Mouse (Mus musculus): Measurements from ENCODE around the gene Wnt10a. TPM values are rescaled to one million over a fixed set of nuclear protein-coding genes. Genes with fewer than 3 reads are reported as not detected.
"Not testable (repeated sequence)": the region's sequence is repeated elsewhere in the genome, so short reads cannot be mapped to it uniquely, and the experiment has no call there.

Gene Wnt10a
- polyA plus RNA-seq, 1 experiment from 2014 or later, result 0.36 TPM

GRCm38 (mm10) chr1:74815965-74816364 is 24.6 kb downstream of the Wnt10a start:
- 91% methylated on average over 6 of the region's 6 CpGs for WGBS
- not testable (repeated sequence) for H3K36me3 ChIP-seq (ENCODE audit: control insufficient read depth, insufficient read depth, low read length); H3K4me2 ChIP-seq (ENCODE audit: low read length); H3K9ac ChIP-seq (replicated peaks; ENCODE audit: low read length); ATAC-seq (ENCODE audit: low FRiP score, low TSS enrichment); H3K27me3 ChIP-seq (ENCODE audit: control insufficient read depth, insufficient read depth, low read length); DNase-seq; H3K4me3 ChIP-seq (replicated peaks; ENCODE audit: low read depth, low read length); H3K9me3 ChIP-seq (ENCODE audit: control insufficient read depth, low read length); H3K27ac ChIP-seq (replicated peaks; ENCODE audit: low read depth, low read length)
- H3K4me1 ChIP-seq (ENCODE audit: control insufficient read depth, insufficient read depth, low read length), result peaks cover 13% of the 10 kb centered on the region; the same call in 1 of the 2 replicates

DNA sequence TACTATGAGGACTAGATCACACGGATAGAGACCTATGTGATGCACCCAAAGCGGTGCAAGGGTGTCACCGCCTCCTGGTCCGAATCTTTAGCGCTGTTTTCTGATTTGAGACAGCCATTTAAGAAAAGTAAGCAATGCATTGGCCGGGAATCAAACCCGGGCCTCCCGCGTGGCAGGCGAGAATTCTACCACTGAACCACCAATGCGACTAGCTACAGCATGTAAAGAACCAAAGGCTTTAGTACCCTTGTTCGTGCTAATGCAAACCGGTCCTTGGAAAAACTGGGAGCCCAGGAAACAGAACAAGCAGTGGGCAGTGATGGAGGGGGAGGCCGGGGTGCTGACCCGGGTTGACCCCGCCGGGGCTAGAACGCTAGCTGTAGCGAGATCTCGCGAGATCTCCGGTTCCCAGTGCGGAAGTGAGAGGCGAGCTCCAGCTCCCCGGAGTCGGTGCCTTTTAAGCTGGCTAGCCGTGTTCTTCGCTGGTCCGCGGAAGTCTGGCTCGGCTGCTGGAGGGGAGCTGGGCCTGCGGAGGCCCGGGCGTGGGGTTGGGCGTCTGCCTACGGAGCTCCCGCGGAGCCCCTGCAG is 25.4 kb downstream of the Wnt10a start:
- H3K4me3 ChIP-seq (replicated peaks; ENCODE audit: low read depth, low read length), result peak overlapping the region; percentile 64
- H3K9ac ChIP-seq (replicated peaks; ENCODE audit: low read length), result peak overlapping the region; percentile 84
- H3K27me3 ChIP-seq (ENCODE audit: control insufficient read depth, insufficient read depth, low read length), result no peaks in the 10 kb centered on the region
- H3K27ac ChIP-seq (replicated peaks; ENCODE audit: low read depth, low read length), result peak overlapping the region; percentile 94
- H3K9me3 ChIP-seq (ENCODE audit: control insufficient read depth, low read length), result no peaks in the 10 kb centered on the region
- no peaks in the 10 kb centered on the region for H3K36me3 ChIP-seq (ENCODE audit: control insufficient read depth, insufficient read depth, low read length)
- ATAC-seq (ENCODE audit: low FRiP score, low TSS enrichment) (peak; percentile 87), DNase-seq (peak; percentile 95)
- H3K4me2 ChIP-seq (ENCODE audit: low read length), result peak overlapping the region; percentile 68
- peaks cover 13% of the 10 kb centered on the region; the same call in 1 of the 2 replicates for H3K4me1 ChIP-seq (ENCODE audit: control insufficient read depth, insufficient read depth, low read length)
- 5% methylated on average over 38 of the region's 38 CpGs for WGBS

DNA sequence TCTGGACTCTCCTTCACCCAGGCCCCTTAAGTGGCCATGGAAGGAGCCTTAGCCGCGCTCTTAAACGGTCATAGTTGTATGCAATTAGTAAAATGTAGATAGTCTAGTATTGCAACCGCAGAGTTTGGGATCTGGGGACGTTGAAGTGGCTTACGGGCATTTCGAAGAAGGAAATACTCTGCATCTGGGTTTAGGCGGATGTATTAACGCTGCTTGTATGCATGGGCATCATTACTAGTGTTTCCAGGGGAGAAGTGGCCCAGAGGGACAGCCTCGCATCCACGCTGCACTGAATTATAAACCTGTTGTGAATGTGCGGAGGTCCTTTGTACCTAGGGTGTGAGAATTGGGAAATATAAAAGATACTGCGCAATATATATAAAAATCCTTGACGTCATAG is 25.9 kb downstream of the Wnt10a start:
- peak overlapping the region; percentile 68 for H3K4me2 ChIP-seq (ENCODE audit: low read length)
- H3K9me3 ChIP-seq (ENCODE audit: control insufficient read depth, low read length), result no peaks in the 10 kb centered on the region
- 15% methylated on average over 14 of the region's 14 CpGs for WGBS
- ATAC-seq (ENCODE audit: low FRiP score, low TSS enrichment) (peak; percentile 22), DNase-seq (no peak)
- H3K27me3 ChIP-seq (ENCODE audit: control insufficient read depth, insufficient read depth, low read length), result no peaks in the 10 kb centered on the region
- H3K9ac ChIP-seq (replicated peaks; ENCODE audit: low read length), result peak overlapping the region; percentile 84
- H3K36me3 ChIP-seq (ENCODE audit: control insufficient read depth, insufficient read depth, low read length), result no peaks in the 10 kb centered on the region
- H3K4me3 ChIP-seq (replicated peaks; ENCODE audit: low read depth, low read length), result peak overlapping the region; percentile 64
- H3K27ac ChIP-seq (replicated peaks; ENCODE audit: low read depth, low read length), result peak overlapping the region; percentile 94
- peaks cover 13% of the 10 kb centered on the region; the same call in 1 of the 2 replicates for H3K4me1 ChIP-seq (ENCODE audit: control insufficient read depth, insufficient read depth, low read length)

- no peaks in the 10 kb centered on the region for H3K36me3 ChIP-seq (ENCODE audit: control insufficient read depth, insufficient read depth, low read length)
- peaks cover 13% of the 10 kb centered on the region; the same call in 1 of the 2 replicates for H3K4me1 ChIP-seq (ENCODE audit: control insufficient read depth, insufficient read depth, low read length)
- no peaks in the 10 kb centered on the region for H3K27me3 ChIP-seq (ENCODE audit: control insufficient read depth, insufficient read depth, low read length)
- no peak overlapping the region for H3K27ac ChIP-seq (replicated peaks; ENCODE audit: low read depth, low read length)
- no peak overlapping the region for H3K4me3 ChIP-seq (replicated peaks; ENCODE audit: low read depth, low read length)
- 98% methylated on average over 1 of the region's 1 CpGs for WGBS
- ATAC-seq (ENCODE audit: low FRiP score, low TSS enrichment) (no peak), DNase-seq (no peak)
- H3K9me3 ChIP-seq (ENCODE audit: control insufficient read depth, low read length), result no peaks in the 10 kb centered on the region
- H3K4me2 ChIP-seq (ENCODE audit: low read length), result no peak overlapping the region
- H3K9ac ChIP-seq (replicated peaks; ENCODE audit: low read length), result no peak overlapping the region
Measured at GRCm38 (mm10) chr1:74818509-74818908, 27.2 kb downstream of the Wnt10a start.

DNA sequence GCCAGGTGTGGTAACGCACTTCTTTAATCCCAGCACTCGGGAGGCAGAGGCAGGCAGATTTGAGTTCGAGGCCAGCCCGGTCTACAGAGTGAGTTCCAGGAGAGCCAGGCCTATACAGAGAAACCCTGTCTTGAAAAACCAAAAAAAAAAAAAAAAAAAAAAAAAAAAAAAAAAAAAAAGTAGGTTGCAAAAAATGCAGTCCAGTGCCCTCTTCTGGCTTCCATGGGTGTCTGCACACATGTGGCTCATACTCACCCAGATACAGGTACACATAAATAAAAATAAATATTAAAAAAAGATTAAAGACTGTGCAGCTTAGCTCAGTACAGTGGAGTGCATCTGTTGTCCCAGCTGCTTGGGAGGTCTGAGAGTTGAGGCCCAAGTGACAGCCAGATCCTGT is 32.3 kb downstream of the Wnt10a start:
- not testable (repeated sequence) for ATAC-seq (ENCODE audit: low FRiP score, low TSS enrichment)
- 95% methylated on average over 4 of the region's 4 CpGs for WGBS

DNA sequence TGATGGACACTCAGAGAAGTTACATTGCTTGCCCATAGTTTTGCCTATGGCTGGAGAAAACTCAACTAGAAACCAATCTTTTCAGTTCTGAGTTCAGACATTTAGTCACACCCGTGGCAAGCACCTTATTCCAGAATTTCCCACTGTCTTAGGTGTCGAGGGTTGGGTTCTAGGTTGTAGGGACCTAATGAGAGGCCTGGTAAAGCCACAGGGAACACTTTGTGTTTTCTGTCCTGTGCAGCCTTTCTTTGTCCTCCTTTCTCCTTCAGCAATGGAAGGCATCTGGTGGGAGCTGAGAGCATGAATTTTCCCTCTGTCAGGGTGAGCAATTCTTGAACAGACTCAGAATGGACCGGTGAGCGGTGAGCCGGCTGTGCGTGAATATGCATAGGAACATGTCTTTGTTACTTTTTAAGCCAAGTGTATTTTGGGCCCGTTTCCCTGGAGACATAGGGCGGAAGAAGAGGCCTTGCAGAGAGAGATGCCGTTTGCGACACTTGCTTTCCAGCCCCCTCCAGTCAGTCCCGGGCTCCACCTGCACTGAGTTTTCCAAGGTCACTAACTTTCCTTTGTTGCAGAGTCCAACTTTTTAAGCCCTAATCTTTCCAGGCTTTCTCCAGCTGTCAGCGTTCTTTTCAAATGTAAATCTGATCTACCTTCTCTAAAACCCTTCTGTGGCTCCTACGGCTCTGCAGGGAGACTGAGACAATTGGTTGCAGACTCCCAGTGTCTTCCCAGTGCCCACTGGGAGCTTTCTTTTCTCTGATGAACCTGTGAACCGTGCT is 33.4 kb downstream of the Wnt10a start:
- peak overlapping the region; percentile 57; the same call in 1 of the 2 replicates for H3K27ac ChIP-seq (replicated peaks; ENCODE audit: low read depth, low read length)
- H3K4me2 ChIP-seq (ENCODE audit: low read length), result no peak overlapping the region
- H3K27me3 ChIP-seq (ENCODE audit: control insufficient read depth, insufficient read depth, low read length), result no peaks in the 10 kb centered on the region
- no peak overlapping the region for H3K4me3 ChIP-seq (replicated peaks; ENCODE audit: low read depth, low read length)
- ATAC-seq (ENCODE audit: low FRiP score, low TSS enrichment), result 0 out of 2 replicates have a peak, but pooled peaks have one; percentile 24
- H3K36me3 ChIP-seq (ENCODE audit: control insufficient read depth, insufficient read depth, low read length), result no peaks in the 10 kb centered on the region
- H3K9ac ChIP-seq (replicated peaks; ENCODE audit: low read length), result peak overlapping the region; percentile 20; the same call in 1 of the 2 replicates
- peak; percentile 62 for DNase-seq
- H3K9me3 ChIP-seq (ENCODE audit: control insufficient read depth, low read length), result no peaks in the 10 kb centered on the region
- H3K4me1 ChIP-seq (ENCODE audit: control insufficient read depth, insufficient read depth, low read length), result peaks cover 5% of the 10 kb centered on the region
- WGBS, result 3% methylated on average over 14 of the region's 14 CpGs

More for the DNA sequence above, 32.3 kb downstream of the Wnt10a start:
- not testable (repeated sequence) for H3K27ac ChIP-seq (replicated peaks; ENCODE audit: low read depth, low read length); DNase-seq; H3K9me3 ChIP-seq (ENCODE audit: control insufficient read depth, low read length); H3K4me2 ChIP-seq (ENCODE audit: low read length); H3K4me1 ChIP-seq (ENCODE audit: control insufficient read depth, insufficient read depth, low read length); H3K36me3 ChIP-seq (ENCODE audit: control insufficient read depth, insufficient read depth, low read length); H3K27me3 ChIP-seq (ENCODE audit: control insufficient read depth, insufficient read depth, low read length); H3K9ac ChIP-seq (replicated peaks; ENCODE audit: low read length); H3K4me3 ChIP-seq (replicated peaks; ENCODE audit: low read depth, low read length)

GRCm38 (mm10) chr1:74830061-74830460 is 38.7 kb downstream of the Wnt10a start:
- 87% methylated on average over 9 of the region's 9 CpGs for WGBS
- ATAC-seq (ENCODE audit: low FRiP score, low TSS enrichment) (no peak), DNase-seq (no peak)
- Histone ChIP-seq H3K4me3 (replicated peaks; ENCODE audit: low read depth, low read length) (no peak overlapping the region), H3K4me1 (ENCODE audit: control insufficient read depth, insufficient read depth, low read length) (peaks cover 2% of the 10 kb centered on the region), H3K27me3 (ENCODE audit: control insufficient read depth, insufficient read depth, low read length) (no peaks in the 10 kb centered on the region), H3K9ac (replicated peaks; ENCODE audit: low read length) (no peak overlapping the region), H3K27ac (replicated peaks; ENCODE audit: low read depth, low read length) (no peak overlapping the region), H3K36me3 (ENCODE audit: control insufficient read depth, insufficient read depth, low read length) (no peaks in the 10 kb centered on the region), H3K4me2 (ENCODE audit: low read length) (no peak overlapping the region), H3K9me3 (ENCODE audit: control insufficient read depth, low read length) (no peaks in the 10 kb centered on the region)

GRCm38 (mm10) chr1:74833255-74833654 is 41.9 kb downstream of the Wnt10a start:
- ATAC-seq (ENCODE audit: low FRiP score, low TSS enrichment), result no peak
- H3K27me3 ChIP-seq (ENCODE audit: control insufficient read depth, insufficient read depth, low read length), result no peaks in the 10 kb centered on the region
- no peak overlapping the region for H3K9ac ChIP-seq (replicated peaks; ENCODE audit: low read length)
- no peaks in the 10 kb centered on the region for H3K36me3 ChIP-seq (ENCODE audit: control insufficient read depth, insufficient read depth, low read length)
- no peaks in the 10 kb centered on the region for H3K4me1 ChIP-seq (ENCODE audit: control insufficient read depth, insufficient read depth, low read length)
- H3K27ac ChIP-seq (replicated peaks; ENCODE audit: low read depth, low read length), result no peak overlapping the region
- no peaks in the 10 kb centered on the region for H3K9me3 ChIP-seq (ENCODE audit: control insufficient read depth, low read length)
- no peak for DNase-seq
- no peak overlapping the region for H3K4me2 ChIP-seq (ENCODE audit: low read length)
- WGBS, result 92% methylated on average over 3 of the region's 3 CpGs
- no peak overlapping the region for H3K4me3 ChIP-seq (replicated peaks; ENCODE audit: low read depth, low read length)
